Mouse (Mus musculus): ENCODE measurements around the gene Lrp2.

DNA sequence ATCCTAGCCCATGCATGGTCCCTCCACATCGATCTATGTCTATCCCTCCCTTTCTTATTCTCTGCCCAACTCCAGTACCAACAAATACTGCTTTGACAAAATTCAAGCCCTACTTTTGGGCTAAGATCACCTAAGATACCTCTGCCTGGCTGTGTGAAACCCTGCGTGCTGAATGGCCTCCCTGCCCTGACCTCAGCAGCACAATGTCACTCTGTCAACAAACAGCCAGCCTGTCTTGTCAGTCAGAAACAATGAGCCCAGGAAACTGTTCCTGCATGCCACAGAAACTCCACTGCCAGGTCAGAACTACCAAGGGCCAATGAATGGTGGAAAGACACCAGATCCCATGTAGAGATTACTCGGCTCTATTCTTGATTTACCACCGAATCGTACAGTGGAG lies 55.7 kb downstream of the Lrp2 start:
- no peak for TF ChIP-seq POLR2AphosphoS2 (IDR thresholded peaks at IDR 0.05; ENCODE audit: insufficient read length, low read depth)
- no peak for TF ChIP-seq POLR2A (IDR thresholded peaks at IDR 0.05; ENCODE audit: insufficient read length, low read depth)
- no peak for TF ChIP-seq TCF12 (IDR thresholded peaks at IDR 0.05; ENCODE audit: insufficient read depth, poor library complexity, severe bottlenecking)
- no peak for TF ChIP-seq E2F4 (IDR thresholded peaks at IDR 0.05; ENCODE audit: insufficient read depth)
- TF ChIP-seq CEBPB (IDR thresholded peaks at IDR 0.05; ENCODE audit: insufficient read depth, poor library complexity, severe bottlenecking) = no peak
- no peak for TF ChIP-seq MYOG (IDR thresholded peaks at IDR 0.05; ENCODE audit: control insufficient read depth in 1 of 3, insufficient read depth in 1 of 3, insufficient read length in 2 of 3, low read depth in 2 of 3)
- no peak for TF ChIP-seq USF1 (IDR thresholded peaks at IDR 0.05; ENCODE audit: low read depth)
- TF ChIP-seq SRF (IDR thresholded peaks at IDR 0.05; ENCODE audit: control insufficient read depth, insufficient read length, low read depth) = no peak
- no peak for TF ChIP-seq MYOD1 (IDR thresholded peaks at IDR 0.05; ENCODE audit: control insufficient read depth in 1 of 3, insufficient read length in 2 of 3, low read depth in 2 of 3)
